Mouse (Mus musculus): ENCODE results near the gene Il17rc.
A peak's percentile ranks its signal among the peaks of the same experiment; 100 is the strongest.

Gene Il17rc

DNA sequence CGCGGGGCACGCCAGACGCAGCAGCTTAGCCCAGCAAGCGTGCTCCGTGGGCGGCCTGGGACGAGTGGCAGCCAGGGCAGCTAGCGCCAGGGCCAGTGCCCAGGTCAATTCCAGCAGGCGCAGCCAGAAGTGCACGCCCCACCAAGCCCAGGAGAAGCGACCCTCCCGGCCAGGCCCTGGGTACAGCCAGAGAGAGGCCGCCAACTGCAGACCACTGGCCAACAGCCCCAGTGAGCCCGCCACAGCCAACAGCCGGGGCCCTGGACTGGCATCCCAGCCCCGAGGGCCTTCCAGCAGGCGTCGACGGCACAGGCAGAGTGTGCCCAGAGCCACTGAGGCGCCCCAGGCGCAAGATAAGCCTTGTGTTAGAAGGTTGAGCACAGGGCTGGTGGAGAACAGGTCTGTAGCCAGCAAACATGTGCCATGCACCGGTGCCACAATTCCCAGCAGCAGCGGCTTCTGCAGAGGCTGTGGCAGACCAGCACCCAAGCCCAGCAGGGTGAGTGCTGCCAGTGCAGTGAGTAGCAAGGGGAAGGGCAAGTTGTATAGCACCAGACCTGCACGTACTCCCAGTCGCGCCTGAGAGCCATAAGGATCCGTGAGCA lies 23.9 kb downstream of the Il17rc start:
- DNase-seq (ENCODE audit: low read depth, low spot score) = no peak

DNA sequence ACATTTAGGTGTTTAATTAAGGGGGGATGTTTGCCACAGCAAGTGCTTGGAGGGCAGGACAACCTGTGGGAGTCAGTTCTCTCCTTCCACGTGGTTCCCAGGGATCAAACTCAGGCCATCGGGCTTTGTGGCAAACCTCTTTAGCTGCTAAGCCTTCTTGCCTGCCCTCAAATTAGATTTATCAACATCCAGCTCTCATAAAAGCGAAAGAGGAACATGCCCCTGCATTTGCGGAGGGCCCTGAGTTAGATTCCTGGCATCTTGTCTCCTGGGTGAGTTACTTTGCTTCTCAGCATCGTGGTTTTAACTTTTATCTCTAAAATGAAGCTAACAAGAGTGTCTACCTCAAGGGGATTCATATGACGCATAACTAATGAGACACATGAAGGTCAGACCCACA lies 28.1 kb downstream of the Il17rc start:
- DNase-seq (ENCODE audit: low read depth, low spot score) = no peak

DNA sequence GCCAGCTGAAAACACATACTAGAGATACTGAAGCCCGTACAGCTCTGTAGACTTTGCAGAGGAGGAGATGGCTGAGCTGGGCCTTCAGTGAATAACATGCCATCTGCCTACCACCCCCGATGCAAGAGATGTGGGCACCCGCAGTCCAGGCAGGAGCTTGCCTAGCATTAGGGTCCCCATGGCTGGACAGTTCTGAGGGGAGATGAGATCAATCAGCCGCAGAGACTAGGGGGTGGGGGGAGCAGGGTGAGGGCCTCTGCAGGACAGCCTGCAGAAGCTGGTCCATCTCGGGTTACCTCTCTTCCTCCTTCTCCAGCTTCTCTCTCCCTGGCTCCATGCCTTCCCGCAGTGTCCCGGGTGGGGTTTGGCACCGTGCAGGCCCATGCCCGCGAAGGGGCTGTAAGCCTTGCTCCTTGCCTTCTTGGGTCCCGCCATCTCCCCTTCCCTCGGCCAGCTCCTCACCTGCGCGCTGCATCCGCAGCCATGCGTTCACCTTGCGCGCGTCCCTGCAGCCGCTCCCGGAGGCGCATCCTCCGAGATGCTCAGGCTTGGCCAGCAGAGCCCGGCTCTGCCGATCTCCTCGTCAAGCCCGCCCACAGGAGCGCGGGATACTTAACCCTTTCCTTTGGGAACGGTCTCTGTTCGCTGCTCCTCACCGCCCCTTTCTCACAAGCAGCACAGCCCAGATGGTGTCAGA lies 30.3 kb downstream of the Il17rc start, which contains the start of gene Prrt3:
Prrt3 (minus strand) TSS at position 544 of the 697 bp plus-strand sequence.
- peak; percentile 54 for DNase-seq (ENCODE audit: low read depth, low spot score)

DNA sequence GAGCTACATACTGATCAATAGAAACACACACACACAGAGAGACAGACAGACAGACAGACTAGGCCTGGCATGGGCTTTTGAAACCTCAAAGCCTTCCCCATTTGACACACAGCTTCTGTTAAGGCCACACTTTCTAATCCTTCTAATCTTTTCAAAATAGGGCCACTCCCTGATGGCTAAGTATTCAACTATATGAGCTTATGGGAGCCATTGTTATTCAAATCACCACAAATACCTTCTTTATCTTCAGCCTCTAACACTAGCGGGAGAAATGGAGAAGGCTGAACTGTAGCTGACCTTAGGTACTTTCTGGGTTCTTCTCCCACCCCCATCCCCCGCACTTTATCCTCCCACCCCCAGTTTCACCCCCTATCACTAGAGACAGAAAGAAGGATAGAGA lies 31.6 kb downstream of the Il17rc start:
- DNase-seq (ENCODE audit: low read depth, low spot score) = no peak

DNA sequence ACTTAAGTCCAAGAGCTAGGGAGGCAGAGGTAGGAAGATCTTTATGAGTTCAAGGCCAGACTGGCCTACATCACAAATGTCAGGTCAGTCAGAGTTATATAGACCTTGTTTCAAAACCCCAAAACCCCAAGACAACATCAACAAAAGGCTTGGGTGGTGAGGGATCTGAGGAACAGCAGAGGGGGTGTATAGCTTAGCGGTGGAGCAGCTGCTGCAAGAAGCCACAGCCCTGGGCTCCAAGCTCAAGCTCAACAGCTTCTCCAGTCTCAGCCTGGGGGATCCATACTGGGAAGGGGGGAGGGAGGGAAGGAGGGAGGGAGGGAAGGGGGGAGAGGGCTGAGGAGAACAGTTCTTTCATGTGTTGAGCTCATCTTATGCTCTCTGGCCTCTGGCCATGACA lies 34.5 kb downstream of the Il17rc start:
- DNase-seq (ENCODE audit: low read depth, low spot score) = no peak

DNA sequence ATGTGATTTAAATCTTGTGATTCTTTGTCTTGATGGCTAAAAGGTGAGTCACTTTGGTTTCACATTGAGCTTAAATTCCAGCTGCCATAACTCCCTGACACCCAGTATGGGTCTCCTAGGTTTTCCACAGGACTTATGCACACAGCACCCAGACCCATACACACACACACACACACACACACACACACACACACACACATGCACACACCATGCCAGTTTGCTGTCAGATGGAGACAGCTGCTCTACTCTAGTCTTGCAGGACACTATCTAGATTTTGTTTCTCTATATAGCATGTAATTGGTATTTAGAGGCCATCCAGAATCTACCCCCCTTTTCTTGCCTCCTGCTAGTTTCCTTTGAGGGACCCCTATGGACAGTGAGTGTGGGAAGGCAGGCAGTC lies 35.9 kb downstream of the Il17rc start:
- DNase-seq (ENCODE audit: low read depth, low spot score) = no peak

DNA sequence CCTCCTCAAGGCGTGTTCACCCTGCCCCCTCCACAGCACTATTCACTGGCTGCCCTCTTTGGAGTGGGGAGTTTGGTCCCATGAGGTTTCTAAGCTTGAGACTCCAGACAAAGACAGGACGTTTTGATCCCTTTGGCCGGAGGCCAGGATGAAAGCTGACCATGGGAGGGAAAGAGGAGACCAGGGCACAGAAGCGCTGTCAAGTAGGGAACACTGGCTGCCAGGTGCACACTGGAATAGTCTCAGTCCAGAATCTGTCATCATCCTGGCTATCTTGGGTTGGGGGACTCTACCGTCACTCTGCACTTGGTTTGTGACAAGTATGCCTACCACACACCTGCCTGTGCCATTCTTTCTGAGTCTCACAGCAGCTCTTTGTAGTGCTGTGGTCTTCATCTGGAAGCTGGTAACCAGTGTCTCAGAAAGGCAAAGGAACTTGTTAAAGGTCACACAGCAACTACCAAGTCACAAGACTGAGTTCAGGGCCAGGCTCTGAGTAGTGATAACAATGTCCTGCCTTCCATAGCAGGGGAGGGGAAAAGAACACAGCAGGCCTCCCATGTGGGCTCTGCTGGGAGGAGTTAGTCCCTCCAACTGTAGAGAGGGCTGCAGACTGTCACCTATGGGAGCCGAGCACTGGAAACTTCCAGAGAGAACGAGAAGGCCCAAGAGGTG lies 37.2 kb downstream of the Il17rc start:
- no peak for DNase-seq (ENCODE audit: low read depth, low spot score)

DNA sequence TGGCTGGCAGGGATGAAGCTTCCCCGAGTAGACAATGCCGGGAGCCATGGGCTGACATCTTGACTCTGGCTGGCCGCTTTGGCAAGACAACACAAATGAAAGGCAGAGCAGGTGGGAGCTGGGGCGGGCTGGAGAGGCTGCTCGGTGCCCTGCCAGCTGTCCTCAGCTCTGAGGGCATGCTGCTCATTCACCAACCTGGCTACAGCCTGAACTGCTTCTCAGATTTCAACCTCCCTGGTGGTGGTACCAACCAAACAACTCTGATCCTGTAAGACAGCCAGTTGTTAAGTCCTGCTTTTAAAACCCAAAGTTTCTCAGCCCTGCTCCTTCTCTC lies 37.7 kb downstream of the Il17rc start:
- no peak for DNase-seq (ENCODE audit: low read depth, low spot score)

DNA sequence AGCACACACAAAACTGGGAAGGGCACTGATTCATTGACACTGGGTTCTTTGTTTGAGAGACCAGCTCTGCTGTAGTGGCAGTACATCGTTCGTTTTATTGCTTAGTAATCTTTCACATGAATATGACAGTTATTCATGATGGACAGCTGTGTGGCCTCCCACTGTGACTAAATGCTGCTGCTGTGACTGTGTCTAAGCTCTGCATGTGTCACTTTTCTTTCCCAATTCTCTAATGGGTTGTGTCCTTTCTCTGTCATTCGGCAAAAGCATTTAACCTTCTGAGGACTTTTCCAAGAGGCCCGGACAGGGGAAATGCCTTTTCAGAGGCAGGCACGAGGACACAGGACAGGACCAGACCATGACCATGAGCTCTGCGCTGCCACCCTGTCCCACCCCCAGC lies 42.7 kb downstream of the Il17rc start:
- DNase-seq (ENCODE audit: low read depth, low spot score) = no peak

DNA sequence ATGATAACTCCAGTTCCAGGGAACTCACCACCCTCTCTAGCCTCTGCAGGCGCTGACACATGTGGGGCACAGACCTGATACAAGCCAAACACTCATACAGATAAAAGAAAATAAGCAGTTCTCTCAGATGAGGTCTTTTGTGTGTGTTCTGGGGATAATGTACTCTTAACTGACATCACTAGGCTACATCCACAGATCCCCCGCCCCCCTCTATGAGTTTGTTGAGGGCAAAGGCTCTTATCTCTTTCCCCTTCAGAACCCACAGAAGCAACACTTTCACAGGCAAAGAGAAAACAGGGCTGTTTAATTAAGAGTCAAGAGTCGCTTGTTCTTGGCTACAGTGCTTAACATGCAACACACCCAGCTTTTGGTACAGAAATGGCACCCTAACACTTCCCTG lies 43.4 kb downstream of the Il17rc start:
- no peak for DNase-seq (ENCODE audit: low read depth, low spot score)

DNA sequence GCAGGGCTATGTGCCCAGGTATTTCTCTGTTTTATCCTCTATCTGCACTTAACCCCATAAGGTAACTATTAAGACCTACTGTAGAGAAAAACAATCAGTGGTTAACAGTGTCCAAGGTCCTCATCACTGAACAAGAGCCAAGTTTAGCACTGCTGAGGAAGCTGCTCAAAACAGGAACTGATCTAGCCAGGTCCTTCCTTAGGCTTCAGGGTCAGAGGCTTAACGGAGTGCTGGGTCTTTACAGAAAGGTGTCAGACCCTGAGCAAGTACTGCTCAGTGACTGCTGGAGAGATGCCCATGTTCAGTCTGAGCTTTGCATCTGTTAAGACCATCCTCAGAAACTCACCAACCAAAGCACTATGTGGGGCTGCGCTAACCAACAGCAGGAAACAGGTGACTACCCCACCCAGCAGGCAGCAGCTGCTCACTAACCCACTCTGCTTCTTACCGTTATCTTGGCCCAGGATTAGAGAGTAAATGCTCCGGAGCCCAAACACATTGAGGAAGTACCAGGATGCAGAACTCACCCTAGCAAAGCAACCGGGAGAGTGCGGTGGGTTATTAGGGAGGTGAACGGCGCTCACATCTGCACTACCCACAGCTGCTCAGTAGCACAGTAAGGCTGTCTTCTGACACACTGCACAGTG lies 46.3 kb downstream of the Il17rc start:
- no peak for DNase-seq (ENCODE audit: low read depth, low spot score)

DNA sequence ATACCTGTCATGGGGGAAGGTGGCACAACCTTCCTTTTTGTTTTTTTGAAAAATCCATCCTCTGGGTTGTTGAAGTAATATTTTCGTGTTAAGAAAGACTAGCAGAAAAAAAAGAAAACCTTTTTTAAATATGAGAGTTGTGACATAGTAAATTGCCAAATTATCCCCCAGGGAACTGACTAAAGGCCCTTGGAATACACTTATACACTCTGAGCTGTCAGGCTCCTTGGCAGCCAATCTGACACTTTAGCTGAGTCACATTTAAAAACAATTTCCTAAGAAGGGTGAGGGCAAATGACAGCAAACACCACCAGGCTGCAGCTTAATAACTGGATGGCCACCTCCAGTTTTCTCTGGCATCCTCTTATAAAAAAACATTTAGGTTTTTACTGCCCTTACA lies 51.1 kb downstream of the Il17rc start:
- no peak for DNase-seq (ENCODE audit: low read depth, low spot score)

DNA sequence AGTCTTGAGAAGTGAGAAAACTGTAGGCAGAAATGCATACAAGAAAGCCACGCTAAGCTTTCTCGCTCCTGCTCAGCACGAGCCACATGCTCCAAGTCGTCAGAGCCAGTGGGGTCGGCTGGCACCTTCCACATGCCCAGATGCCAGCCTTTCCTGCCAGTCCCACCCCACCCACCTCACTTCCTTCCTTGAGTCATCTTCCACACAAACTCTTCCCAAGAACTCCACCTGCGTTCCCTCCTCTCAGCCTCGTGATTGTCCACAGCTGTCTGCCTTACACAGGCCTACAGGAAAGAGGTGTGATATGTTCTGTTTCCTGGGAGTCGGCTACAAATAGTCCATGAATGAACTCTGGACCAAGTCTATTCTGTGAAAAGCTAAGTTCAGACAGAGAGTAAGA lies 52.2 kb downstream of the Il17rc start:
- DNase-seq (ENCODE audit: low read depth, low spot score) = no peak

DNA sequence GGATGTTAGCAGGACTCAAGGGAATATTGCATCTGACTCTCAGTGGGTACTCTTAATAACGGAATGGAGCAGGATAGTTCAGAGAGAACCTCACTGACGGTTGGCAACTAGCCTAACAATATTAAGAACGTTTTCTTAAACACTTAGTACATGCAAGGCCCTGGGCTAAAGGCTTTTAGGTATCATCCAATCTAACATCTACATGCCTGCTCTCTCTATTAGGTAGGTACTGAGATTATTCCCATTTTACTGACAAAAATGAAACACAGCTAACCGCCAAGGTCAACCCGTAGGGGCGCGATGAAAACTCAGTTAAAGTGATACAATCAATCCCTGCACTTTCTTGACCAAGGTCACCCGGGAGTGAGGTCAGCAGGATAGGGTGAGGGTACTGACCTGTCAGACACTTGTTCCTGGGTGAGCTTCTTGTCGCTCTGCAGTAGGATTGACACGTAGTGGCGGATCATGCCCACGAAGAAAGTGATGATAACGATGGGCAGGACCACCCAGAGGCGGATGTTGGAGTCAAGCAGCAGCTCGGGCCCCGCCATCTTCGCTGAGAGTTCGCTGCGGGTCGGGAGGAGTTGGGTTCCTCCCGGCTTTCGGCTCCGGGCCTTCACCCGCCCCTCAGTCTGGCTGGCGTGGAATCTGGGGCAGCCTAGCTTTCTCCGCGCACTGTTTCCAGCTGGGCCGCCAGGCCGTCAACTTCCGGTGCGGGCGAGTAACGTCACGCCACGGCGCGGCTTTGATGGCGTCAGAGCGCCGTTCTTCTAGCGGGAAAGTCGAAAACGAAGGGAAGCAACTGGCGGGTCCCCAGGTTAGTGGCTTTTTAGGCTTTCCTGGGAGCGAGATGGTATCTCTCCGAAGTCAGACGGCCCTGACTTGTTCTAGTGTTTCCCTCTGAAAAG lies 60.0 kb downstream of the Il17rc start, which contains the start of the genes Emc3 and Fancd2:
Emc3 (minus strand) TSS at position 721 of the 908 bp plus-strand sequence.
Fancd2 (plus strand) TSS at position 751 of the 908 bp plus-strand sequence.
- DNase-seq (ENCODE audit: low read depth, low spot score) = peak; percentile 94

DNA sequence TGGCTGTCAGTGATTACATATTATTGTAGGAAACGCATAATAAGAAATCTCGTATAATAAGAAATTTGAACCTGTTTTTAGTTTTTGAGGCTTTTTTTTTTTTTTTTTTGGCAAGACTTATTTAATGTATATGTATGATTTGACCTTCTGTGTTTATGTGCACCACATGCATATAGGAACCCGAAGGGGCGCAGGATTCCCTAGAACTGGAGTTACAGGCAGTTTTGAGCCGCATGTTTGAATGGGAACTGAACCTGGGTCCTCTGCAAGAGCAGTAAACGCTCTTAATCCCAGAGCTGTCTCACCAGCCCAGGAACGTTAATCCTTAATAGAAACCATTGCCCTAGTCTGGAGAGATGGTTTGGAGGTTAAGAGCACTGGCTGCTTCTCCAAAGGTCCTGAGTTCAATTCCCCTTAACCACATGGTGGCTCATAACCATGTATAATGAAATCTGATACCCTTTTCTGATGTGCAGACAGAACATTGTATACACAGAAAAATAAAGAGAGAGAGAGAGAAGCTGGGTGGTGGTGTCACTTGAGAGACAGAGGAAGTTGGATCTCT lies 60.7 kb downstream of the Il17rc start:
- DNase-seq (ENCODE audit: low read depth, low spot score) = no peak
